Mouse (Mus musculus): ENCODE results near the gene Otx2.

Otx2 gene

GRCm38 (mm10) chr14:48673541-48673940, at the start of gene Otx2:
Gene Otx2 (minus strand): TSS chr14:48673819.
- DNase-seq, result no peak

- no peak for DNase-seq
Measured at GRCm38 (mm10) chr14:48722763-48723162, 49.1 kb upstream of the Otx2 start.

- DNase-seq, result no peak
Measured at GRCm38 (mm10) chr14:48719296-48719695, 45.7 kb upstream of the Otx2 start.

- peak; percentile 4 for DNase-seq
Measured at GRCm38 (mm10) chr14:48717632-48718279, 44.1 kb upstream of the Otx2 start.

- DNase-seq, result no peak
Measured at GRCm38 (mm10) chr14:48716456-48716855, 42.8 kb upstream of the Otx2 start.

- DNase-seq, result no peak
Measured at GRCm38 (mm10) chr14:48710871-48711370, 37.3 kb upstream of the Otx2 start.

- DNase-seq, result no peak
Measured at GRCm38 (mm10) chr14:48710062-48710870, 36.6 kb upstream of the Otx2 start.

GRCm38 (mm10) chr14:48709371-48710061, 35.9 kb upstream of the Otx2 start:
- DNase-seq, result peak; percentile 5

GRCm38 (mm10) chr14:48707844-48708383, 34.3 kb upstream of the Otx2 start:
- DNase-seq, result no peak

- DNase-seq, result no peak
Measured at GRCm38 (mm10) chr14:48707391-48707790, 33.8 kb upstream of the Otx2 start.

GRCm38 (mm10) chr14:48700790-48701370, 27.3 kb upstream of the Otx2 start:
- no peak for DNase-seq

- DNase-seq, result no peak
Measured at GRCm38 (mm10) chr14:48679590-48679989, 6.0 kb upstream of the Otx2 start.

GRCm38 (mm10) chr14:48678674-48679073, 5.1 kb upstream of the Otx2 start:
- no peak for DNase-seq

GRCm38 (mm10) chr14:48674036-48674831, 615 bp upstream of the Otx2 start:
- DNase-seq, result no peak

GRCm38 (mm10) chr14:48672611-48673176, 925 bp downstream of the Otx2 start:
- DNase-seq, result no peak

GRCm38 (mm10) chr14:48671480-48672240, 2.0 kb downstream of the Otx2 start:
- DNase-seq, result no peak

GRCm38 (mm10) chr14:48670761-48671479, 2.7 kb downstream of the Otx2 start:
- DNase-seq, result no peak

- DNase-seq, result no peak
Measured at GRCm38 (mm10) chr14:48670258-48670630, 3.4 kb downstream of the Otx2 start.

GRCm38 (mm10) chr14:48669541-48670257, 3.9 kb downstream of the Otx2 start:
- no peak for DNase-seq

All from kidney, postnatal 14 days (tissue).